Mouse (Mus musculus) megakaryocyte, embryonic 14.5 days (primary cell): ENCODE data around the gene Ano2.

ENCODE experiments used
- FLI1 ChIP-seq: IDR thresholded peaks from 2 replicates; pipeline ENCODE4 v1.6.1; 2012; ENCODE audit warnings: low read length, inconsistent platforms, mixed read lengths
- GATA1 ChIP-seq: IDR thresholded peaks from 3 replicates; pipeline ENCODE4 v1.6.1; 2012; ENCODE audit warnings: mixed read lengths, low read length, inconsistent platforms, borderline replicate concordance

GRCm38 (mm10) chr6:125641146-125641545 is 49.1 kb upstream of the Ano2 start:
- TF ChIP-seq GATA1 (no peak), FLI1 (no peak)
